Mouse (Mus musculus) Muller cell, postnatal 12 days (primary cell): Measurements from ENCODE around the gene Zp2.

Experiments used
- DNase-seq: peaks from one replicate; pipeline ENCODE4 v3.0.0-alpha.2; 2015; ENCODE audit errors: inconsistent ontology term

Gene Zp2

DNA sequence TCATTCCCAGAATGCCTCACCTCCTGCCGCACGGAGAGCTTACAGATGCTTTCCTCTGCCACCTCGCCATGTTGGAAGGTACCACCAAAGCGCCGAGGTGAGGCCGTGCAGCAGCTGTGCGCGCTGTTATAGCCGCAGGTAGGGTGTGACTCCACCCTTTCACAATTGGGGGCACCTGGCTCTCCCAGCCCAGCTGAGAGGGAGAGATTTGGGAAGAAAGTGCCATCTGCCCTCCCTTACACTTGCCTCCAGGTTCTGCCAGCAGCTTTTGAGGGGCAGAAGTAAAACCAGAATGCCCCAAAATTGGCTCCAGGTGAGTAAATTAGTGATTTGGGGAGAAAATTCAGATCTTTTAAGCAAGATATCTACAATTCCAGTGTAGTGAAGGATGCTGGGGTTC lies at the start of gene Zp2:
Gene Zp2, minus strand, starts transcription at position 101 of the 400 bp plus-strand sequence.
- DNase-seq, result no peak

DNA sequence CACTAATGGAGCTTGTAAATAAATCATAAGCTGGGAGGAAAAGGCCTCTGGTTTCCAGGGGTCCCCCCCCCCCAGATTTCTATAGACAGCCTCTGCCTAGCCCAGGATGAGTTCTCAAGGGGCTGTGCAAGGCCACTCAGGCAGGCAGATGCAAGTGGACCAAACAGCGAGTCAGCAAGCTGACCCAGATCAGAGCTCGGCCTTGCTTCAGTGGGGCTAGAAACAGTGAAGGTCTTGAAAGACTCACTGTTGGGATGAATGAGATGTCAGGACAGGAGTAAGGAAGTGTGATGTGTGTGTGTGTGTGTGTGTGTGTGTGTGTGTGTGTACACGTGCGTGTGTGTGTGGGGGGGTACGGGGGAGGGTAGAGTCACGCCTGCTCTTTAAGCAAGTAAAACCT lies 47.7 kb upstream of the Zp2 start:
- no peak for DNase-seq

DNA sequence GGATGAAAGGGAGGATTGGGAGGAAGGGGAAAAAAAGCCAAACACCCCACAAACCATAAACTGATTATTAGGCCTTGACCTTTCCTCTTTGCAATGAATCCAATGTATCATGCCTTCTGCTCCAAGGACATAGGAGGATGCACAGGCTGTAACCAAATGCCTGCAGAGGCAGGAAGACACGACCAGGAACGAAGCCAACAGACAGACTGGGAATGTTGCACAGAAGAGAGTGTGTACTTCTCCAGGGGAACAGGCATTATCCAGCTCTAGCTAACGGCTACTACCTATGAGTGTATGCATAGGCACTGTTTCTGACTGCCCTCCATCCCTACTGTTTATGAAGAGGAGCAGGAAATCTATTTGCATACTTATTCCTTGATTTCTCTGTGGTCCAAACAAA lies 47.1 kb upstream of the Zp2 start:
- peak; percentile 18 for DNase-seq

DNA sequence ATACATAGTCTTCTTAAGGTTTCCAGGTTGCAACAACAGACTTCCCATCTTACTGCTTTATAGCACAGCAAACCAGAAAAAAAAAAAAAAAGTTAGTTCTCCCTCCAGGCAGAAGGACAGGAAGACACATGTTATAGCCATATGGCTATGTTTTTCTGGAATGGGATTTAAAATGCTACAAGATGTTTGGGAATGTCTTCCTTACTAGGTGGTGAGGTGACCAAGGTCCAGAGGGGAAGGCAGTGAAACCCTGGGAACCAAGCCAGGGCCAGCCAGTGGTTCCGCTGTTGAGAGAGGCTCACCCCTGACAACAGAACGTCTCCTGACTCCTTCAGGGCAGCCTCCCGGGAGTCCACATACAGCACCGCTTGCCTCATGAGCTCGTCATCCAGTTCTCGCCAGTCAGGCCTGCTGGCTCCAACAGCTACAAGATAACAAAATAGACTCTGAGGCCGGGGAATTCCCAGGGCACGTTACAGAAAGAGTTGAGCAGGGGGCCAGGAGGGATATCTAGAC lies 45.1 kb upstream of the Zp2 start:
- DNase-seq, result peak; percentile 61

DNA sequence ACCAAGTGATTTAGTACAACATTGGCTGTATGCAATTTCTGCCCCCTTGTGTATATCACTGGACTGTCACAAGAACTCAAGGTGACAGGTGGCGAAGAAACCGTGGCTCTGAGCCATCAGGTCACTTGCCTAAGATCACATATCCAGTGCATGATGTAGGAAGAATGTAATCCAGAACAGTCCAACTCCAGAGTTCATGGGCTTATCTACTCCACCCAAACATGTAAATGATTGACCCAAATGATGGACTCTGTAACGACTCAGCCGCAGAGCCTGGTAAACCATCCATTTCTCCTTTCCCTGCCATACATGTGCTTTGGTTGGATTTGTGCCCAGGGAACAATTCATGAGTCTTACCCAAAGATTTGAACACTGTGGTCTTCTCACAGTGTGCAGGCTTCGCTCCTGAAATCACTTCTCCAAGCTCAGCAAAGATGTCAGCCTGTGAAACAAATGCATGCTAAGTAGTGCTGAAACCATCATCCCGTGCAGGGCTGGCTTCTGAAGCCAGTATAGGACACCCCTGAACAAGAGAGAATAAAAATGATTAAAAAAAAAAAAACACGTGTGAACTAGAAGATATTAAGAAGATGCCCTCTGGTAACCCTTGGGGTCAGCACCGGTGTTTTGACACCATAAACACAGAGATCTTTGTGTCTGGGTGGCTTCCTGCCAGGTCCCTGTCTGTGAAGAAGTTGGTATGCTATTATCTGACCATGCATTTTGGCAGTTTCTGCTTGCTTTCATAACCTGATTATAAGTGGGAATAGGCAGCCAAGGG lies 44.5 kb upstream of the Zp2 start:
- peak; percentile 57 for DNase-seq

DNA sequence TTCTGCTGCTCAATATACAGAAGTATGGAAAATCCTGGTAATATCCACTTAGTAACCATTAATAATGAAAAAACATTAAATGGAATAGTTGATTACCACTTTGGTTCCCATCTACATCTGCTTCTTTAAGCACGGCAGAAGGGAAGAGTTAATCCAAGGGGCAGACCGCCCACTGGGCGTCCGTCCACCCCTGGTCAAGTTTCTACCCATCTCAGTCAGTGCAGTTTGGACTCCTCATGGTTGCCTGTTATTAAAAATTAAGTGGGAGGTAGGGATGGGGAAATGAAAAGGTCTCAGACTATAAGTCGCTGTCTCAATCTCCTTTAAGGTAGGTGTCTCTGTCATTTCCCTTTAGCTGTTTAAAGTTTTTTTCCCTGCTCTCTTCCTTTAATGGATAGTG lies 43.9 kb upstream of the Zp2 start:
- no peak for DNase-seq

DNA sequence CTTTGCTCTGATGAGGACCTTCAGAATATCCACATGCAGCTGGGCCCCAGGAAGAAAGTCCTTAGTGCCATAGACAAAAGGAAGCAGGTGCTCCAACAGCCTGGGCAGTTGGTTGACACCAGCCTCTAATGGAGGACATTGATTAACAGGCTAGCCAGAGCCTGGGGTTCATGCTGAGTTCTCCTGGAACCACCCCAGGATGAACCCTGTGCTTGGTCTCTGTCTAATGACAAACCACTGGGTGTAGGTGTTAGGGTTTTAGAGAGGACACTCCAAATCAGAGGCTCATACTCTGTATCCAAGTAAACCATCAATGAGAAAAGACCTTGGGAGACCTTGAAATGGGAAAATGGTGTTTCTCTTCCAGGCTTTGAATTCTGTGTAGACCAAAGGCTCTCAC lies 37.8 kb upstream of the Zp2 start:
- no peak for DNase-seq

DNA sequence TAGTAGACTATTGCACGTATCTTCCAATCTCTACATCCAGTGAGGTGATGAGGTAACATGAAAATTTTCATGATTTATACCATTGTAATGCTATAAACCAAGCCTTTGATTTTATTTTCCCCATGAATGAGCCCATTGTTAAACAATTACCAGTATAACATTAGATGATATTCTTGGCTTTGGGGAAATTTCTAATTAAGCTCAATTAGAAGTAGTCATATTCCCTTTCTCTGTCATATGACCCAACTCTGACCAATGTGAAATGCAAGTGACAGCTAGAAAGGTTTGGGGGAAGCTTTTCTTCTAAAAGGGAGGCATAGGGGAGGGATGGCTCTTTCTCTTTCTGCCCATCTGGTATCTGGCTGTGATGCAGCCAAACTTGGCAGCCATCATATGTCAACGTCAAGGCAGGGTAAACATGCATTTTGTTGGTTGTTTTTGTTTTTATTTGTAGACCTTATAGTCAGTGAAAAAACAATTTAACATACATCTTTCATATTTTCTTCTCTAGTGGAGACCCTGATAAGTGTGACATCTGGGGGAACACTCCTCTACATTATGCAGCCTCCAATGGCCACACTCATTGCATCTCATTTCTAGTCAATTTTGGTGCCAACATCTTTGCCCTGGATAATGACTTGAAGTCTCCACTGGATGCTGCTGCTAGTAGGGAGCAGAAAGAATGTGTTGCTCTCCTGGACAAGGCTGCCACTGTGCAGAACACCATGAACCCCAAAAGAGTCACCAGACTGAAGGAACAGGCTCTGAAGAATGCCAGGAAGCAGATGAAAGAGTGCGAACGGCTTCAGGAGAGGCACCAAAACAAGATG lies 36.5 kb upstream of the Zp2 start:
- DNase-seq, result peak; percentile 83

DNA sequence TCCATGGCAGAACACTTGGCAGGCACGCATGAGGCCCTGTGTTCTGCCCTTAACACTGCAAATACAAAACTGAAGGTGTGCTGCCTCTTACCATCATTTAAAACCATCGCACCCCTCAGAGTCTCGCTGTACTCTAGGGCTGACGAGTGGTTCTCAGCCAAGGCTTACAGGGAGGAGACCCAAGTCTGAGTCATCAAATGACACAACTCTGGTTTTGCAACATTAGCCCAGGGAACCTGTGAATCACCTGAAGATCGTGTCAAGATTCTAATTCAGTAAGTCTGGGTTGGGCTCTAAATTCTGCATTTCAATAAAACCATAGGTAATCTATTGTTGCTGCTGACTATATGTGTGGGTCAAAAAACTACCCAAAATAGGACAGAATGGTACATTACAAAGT lies 35.5 kb upstream of the Zp2 start:
- no peak for DNase-seq

DNA sequence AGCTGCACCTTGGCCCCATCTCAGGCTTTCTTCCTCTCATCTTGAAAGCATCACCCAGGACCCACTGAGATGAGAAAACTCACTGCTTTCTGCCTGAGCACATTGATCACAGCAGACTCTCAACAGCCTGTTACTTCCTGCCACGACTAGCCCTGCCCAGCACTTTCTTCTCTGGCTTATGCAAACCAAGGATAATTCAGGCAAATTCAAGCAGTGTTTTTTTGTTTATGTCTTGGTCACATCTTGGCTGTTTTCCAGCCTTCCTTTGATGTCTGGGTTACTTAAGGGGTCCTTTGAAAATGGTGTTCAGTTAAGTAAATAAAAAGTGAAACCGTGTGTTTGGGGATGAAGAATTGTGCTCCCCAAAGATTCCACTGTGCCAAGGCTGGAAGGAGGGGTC lies 33.8 kb upstream of the Zp2 start:
- no peak for DNase-seq

DNA sequence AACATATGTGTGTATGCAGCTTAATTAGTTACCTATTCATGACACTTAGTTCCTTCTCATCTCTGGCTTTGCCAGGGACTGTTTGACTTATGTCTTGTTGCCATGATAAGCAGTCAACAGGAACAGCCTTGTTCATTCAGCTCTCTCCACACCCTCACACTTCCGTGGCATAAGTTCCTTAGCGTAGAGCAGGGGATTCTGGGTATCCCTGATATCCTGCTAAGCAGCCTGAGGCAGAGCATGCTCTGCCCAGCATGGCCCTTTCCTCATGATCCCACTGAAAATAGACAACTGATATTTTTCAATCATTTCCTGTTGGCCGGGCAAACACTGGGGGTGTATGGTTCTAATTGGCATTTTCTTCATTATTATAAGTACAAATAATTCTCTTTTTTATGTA lies 32.5 kb upstream of the Zp2 start:
- DNase-seq, result no peak

DNA sequence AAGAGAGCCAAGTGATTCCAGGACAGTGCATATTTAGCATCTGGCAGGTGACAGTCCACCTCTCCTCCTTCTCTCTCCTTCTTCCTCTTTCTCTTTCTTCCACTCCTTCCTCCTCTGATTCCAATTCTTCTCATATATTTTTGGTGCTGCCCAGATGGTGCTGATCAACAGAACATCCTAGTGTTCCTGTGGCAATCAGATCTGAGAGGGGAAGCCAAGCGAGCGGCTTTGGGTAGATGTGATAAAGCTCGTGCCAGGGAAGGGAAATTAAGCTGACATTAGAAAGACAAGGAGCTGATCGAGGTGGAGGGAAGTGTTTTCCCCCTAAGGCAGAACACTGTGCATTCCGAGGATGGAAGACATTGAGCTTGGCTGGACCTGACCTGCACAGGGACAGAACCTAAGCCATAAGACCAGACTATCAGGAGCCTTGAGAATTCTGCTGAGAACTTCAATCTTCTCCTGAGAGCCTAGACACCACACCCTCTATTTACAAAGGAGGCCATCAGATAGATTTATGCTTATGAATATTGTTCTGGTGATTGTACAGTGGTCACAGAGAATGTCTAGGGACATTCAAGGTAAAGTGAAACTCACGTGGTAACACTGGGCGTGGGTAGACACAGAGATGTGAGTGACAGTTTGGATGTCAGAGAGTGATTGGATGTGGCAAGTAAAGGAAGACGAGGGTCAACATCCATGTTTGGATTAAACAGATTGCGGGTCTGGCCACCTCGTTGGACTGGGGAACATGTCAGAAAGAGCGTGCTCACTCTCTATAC lies 29.8 kb upstream of the Zp2 start:
- DNase-seq, result no peak

DNA sequence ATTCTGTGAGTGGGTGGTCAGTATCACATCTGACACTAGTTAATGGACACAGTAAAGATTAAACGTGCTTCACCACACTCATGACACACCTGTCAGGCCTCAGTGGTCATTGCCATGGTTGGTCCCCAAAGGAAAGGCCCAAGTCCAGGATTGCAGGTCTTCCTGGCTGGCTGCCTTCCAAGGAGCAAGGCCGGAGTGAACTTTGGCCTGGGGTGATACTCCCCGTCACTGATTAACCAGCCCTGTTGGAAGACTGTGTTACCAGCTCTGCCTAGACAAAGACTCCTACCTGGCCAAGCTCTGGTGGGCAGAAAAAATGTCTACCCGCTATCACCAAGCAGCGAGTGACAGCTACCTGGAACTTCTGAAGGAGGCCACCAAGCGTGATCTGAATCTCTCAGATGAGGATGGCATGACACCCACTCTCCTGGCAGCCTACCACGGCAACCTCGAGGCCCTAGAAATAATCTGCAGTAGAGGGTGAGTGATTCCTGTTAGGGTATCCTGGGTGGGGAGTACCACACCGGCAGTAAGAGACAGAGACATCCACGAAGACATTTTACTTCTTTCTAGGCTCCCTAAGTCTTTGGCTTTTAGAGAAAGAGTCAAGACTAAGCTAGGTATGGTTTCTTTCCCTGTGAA lies 28.6 kb upstream of the Zp2 start, which contains the start of gene Anks4b:
Gene Anks4b, plus strand, starts transcription at position 256 of the 642 bp plus-strand sequence.
- no peak for DNase-seq

DNA sequence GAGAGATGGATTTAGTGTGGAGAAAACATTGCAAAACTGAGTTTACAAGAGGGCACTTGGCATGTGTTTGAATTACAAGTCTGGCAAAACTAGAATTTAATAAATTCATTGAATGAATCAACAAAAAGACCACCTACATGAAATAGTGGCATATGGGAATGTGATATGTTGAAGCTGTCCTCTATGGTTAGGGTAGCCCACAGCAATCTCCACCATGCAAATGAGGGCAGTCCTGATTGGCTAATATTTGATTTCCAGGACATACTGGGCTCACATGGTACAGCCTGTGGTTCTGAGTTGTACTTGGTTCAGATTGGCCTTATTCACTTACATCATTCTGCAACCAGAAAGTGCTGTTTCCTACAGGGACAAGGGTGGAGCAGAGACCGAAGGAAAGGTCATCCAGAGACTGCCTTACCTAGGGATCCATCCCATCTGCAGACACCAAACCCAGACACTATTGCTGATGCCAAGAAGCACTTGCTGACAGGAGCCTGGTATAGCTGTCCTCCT lies 27.2 kb upstream of the Zp2 start:
- no peak for DNase-seq

DNA sequence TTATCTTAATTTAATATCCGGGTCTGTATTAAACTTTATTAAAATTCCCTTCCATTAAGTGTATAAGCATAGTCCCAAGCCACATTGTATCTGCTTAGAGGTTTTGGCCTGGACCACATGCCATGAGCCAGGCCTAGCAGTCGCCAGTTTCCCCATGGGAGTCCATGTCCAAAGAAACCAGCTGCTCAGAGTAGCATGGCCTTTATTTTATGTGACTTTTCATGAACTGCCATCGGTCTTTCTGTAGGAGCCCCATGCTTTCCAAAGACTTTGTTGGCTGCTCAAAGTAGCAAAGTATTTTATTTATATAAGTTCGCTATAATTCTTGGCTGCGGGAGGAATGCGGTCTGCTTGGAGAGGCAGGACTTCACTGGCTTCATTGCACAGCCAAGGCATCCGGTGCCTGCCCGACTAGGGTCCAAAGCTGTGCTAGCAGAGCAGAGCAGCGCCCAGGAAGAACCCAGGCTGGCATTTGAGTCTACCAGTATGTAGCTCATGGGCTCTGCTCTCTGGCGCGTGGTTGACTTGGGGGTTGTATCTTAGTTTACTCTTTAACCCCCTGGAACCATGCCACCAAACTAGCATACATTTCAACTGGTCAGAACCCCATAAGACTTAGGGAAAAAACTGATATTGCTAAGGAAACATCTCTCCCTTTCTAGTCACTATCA lies 18.6 kb upstream of the Zp2 start:
- DNase-seq, result no peak

DNA sequence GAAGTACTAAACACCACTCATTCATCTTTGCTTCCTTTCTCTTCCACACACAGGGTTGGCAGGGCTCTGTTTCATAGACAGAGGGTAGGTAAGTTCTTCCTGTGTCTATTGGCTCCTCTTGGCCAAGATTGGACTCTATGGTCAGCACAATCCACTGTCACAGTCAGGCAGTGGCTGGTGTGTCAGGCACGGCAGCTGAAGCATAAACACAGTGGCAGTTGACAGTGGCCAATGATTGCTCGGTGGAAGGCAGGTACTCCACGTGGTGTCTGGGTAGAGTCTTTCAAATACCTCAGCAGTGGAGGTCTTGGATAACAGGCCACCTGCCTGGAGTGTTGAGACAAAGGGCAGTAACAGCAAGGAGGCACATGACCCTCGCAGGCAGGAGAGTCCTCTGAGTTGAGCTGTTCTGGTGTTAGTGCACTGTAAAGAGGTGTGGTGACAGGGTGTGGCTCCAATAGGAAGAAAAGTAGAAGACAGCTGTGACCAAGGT lies 13.1 kb upstream of the Zp2 start:
- no peak for DNase-seq

DNA sequence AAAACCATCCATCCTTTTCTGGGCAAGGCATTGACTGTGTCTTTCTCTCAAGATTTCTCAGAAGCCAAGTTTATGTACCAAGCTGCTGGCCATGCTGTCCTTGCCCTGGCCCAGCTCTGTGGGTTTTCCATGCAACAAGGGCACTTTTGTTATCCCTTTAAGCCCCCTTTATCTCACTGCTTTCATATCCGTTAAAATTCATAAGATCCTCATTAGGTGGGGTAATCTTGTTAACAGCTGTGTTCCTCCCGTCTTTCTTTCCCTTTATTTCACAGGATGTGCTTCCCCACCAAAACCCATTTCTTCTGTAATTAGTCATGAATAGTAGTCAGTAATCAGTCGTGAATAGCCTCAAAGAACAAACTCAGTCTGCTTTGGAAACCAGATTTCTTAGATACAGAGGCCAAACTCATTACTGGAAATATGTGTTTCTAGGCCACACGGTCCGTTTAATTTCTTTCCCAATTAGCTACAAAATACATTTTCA lies 12.5 kb upstream of the Zp2 start:
- DNase-seq, result peak; percentile 97

DNA sequence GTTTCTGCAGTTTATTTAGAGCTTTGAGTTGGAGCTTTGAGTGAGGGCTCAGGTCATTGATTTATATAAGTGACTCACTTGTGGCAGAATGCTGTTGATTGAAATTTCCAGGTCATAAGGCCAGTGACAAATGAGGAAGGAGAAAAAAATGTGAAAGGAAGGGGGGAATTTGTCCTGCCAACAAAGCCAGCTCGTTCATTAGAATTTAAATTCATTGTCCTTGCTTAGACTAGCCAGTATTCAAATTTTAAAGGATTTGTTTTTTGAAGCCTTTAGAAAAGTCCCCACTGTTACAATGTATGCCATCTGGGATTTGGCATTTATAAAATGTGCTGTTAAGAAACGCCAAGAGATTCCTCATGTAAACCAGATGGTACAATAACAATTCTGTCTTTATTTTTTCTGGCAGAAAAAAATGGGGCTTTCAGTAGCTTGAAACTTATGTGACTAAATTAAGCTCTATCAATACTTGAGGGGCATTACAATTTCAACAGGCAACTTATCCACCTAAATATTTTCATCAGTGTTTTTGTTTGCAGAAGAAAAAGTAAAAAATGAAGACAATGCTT lies 11.8 kb upstream of the Zp2 start:
- peak; percentile 97 for DNase-seq

DNA sequence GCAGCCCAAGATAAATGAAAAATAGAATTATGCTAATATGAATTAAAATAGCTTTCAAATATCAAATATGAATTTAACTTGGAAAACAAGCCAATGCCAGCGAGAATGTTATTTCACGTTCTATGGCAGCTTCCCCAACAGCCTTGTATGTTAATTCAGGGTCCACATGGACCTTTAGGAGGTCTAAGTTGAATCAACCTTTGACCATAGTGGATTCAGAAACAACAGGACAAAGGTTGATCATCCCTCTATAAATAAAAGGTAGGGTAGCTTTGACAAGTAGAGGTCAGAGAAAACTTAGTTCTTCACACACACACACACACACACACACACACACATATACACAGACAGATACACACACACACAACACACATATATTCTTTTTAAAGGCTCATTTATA lies 5.8 kb upstream of the Zp2 start:
- no peak for DNase-seq

DNA sequence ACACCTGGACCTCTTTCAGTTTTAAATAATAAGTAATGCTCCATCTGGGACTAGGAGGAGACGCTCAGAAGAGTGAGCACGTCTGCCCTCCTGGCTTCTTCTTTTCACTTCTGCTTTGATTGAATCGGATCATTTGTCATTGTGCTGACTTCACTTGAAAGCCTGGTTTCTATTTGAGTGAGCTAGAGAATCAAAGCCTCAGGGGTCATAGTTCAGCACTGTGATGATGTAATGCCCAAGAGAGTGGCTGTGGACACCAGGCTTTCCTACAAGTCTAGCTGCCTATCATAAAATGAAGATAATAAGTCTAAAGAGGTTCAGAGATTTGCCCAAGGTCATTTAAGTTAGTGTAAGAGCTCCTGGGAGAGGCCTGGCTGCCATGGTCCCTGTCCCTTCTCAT lies 5.2 kb upstream of the Zp2 start:
- peak; percentile 59 for DNase-seq
